Mouse (Mus musculus) right cerebral cortex, adult 18-20 months (tissue): ENCODE measurements around the gene Gm42906.

ENCODE experiments used
- DNase-seq: peaks from one replicate; pipeline ENCODE4 v3.0.0; 2022; ENCODE audit warnings: mixed read lengths

Gm42906 gene

DNA sequence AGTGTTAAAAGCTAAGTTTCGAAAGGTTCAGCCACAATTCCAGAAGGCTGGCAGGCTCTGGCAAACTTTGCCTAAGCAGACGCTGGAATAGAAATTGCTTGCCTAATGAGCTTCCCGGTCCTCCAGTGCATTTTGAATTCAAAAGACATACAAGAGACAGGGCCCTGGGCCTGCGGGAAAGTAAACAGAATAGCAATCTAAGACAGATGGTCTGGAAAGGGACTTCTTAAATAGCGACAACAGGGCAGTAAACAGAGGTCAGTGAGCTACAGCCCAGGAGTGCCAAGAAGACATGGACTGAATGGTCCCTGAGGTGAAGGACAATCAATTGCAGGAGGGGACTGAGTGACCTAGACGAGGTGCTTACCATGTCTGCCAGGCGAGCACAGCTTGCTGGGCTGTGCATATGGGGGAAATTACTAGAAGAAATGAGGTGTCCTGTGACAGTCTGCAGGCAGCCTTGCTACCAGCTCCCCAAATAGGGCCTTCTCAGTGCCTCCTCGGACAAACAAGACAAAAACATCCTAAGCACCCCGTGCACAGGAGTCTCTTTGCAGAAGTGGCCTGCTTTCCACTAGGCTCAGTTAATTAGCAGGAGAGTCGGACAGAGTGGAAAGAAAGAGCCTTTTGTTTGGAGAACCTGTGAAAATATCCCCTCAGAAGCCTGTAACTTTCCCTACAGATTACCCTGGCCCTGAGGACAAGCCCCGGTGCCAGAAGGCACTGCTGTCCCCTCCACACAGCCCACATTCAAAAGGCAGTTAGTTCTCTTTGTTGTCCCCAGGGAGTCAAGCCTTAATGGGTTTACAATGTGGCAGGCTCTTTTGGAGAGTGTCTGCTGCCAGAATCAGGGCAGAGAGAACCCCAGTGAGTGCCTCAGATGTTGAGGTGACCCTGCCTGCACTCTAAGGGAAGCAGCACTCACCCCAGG is 285.0 kb downstream of the Gm42906 start:
- DNase-seq = peak; percentile 11

DNA sequence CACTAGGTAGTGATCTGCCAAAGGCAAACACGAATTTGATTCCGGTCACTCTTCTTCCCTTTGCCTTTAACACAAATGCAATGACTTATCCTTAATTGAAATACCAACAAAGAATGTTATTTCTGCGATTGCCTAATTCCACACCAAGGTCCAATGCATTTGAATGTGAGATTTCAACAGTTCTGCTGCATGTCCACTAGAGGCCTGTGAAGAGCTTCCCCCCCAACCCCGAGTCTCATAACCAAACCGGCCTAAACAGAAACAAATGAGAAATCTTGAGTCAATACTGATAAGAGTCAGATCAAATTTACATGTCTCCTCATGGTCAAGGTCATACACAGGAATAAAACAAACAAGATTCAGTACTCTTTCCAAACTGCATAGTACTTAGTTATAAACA is 285.7 kb downstream of the Gm42906 start:
- DNase-seq = peak; percentile 19

- no peak for DNase-seq
These were observed 290.1 kb downstream of the Gm42906 start for GRCm38 (mm10) chr5:151137901-151138300.

- DNase-seq = peak; percentile 13
These were observed 290.7 kb downstream of the Gm42906 start for GRCm38 (mm10) chr5:151137311-151137710.

DNA sequence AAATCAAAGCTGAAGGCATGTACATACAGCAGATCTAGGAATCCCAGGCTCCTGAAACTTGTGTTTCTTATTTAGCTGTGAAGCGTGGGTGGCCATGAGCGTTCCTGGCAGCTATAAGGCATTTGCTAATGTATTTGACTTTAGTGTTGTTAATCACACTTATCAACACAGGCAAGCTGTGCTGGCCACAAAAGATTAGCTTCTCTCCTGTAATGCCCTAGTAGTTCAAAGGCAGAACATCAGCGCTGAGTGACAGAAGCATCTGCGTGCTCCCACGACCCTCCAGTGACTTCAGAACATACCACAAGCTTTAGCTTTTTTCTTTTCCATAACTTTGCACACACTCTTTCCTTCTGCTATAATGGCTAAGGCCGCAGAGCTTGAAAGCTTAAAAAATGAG is 292.0 kb downstream of the Gm42906 start:
- DNase-seq = peak; percentile 32

GRCm38 (mm10) chr5:151135078-151135826 is 292.7 kb downstream of the Gm42906 start:
- no peak for DNase-seq

GRCm38 (mm10) chr5:151134202-151134601 is 293.8 kb downstream of the Gm42906 start:
- no peak for DNase-seq

DNA sequence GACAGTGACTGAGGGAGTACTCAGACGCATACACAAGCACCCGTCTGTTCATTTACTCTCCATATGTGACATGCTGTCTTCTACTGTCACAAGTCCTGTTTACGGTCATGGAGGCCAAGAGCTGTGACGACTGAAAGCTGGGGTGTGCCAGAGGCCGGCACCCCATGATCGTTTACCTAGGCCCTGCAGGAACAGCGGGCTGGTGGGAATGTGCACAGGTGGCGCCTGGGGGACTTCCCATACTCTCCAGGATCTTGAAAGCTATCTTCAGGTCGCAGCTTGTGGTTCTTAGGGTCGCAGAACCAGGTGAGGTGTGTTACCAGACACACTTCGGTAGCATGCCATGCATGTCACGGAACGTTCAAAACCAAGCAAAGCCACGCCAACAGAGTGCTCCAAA is 294.2 kb downstream of the Gm42906 start:
- DNase-seq = no peak

DNA sequence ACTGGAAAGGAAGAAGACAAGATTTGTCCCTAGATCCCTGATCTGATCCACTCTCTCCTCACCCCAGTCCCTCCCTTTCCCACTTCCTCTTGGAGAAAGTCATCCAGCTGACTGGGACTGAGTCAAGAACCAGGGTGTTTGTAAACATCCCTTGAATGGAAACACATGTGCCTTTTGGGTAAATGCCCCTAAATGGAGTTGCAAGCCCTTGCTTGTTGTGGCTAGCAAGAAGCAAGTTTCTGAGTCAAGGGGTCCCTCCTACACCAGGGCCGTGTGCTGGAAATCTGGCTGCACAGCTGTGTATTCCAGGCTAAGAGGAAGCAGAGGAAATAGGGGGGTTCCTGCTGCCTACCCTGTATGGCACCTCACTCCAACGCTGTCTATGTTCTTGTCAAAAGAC is 298.2 kb downstream of the Gm42906 start:
- DNase-seq = no peak

GRCm38 (mm10) chr5:151127298-151127717 is 300.7 kb downstream of the Gm42906 start:
- no peak for DNase-seq

DNA sequence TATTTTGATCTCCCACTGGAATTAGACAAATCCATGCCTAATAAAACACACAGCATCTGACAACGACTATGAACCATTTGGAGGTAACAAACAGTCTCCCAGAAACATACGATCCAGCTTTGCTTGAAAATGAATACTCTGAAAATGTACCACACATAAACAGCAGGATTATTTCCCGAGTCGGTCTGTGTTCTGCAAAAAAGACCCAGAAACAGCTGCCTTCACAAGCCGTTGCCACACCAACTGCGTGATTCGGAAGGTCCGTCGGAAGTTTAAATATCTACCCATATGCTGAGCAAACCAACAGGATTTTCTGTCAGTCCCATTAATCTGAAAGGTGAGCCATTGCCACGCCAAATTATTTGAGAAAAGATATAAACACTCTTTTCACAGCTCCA is 301.4 kb downstream of the Gm42906 start:
- DNase-seq = no peak

DNA sequence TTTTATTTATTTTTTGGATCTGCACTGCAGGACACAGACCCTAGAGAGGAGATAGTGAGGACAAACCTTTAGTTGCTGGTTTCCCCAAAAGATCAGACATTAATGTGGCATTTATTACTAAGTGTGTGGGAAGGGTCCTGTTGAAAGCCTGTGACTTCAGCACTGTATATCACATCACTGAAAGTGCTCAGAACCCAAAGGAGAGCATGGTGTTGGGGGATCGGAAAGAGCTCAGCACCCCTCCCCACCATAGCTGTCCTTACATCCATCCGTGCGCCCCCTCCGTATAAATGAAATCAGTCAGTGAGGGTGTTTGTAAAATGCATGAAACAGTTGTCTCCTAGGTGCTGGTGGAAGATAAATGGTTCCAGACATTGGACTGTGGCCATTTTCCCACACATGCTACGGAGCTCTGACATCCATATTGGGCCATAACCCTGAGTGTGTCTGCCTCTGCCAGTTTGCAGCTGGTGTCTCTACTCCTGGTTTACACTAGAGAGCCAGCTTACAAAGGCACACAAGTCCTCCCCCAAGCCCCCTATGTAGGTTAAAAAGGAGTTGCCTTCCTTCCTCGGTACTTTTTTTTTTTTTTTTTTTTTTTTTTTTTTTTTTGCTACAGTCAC is 301.9 kb downstream of the Gm42906 start:
- no peak for DNase-seq

DNA sequence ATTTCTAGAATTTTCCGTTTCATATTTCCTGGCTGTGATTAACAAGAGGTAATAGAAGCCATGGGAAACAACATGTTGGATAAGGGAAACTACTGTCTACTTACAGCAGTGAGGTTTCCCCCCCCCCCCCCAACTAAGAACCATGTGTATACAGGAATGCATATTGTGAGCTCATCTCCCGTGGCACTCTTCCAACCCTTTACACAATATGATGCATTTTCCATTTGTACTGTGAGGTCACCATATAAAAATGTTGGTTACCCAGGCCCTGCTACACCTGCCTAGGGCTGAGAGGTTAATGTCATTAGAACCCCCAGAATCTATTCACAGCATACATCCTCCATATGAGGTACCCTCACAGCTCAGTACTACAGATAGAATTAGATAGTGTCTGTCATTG is 310.1 kb downstream of the Gm42906 start:
- no peak for DNase-seq

DNA sequence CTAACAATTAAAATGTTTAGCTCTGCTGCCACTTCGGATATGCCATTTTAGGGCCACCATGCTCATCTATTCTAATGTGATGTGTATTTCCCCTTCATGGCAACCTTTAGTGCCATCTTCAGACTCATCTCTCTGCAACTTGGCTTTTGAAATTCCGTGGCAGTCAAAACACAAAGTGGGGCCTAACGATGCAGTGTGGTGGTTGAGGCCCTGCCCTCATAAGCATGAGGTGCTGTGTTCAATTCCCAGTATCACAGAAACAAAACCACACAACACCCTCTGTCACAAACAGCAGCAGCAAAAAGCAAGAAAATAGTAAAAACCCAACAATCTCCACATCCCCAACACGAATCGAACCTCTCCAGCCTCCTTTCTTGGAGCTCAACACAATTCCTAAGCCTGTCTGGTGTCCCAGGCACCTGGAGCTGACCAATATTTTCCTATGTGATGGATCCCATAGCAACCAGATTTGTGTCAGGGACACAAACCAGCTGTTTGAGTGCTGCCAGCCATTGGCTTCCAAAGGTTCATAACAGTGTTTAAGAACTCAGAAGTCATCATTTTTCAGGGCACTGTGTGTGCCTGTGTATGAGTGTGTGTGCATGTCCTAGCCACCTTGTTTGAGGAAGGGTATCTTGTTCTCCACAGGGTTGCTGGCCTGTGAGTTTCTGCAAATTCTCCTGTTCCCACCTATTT is 311.6 kb downstream of the Gm42906 start:
- no peak for DNase-seq

DNA sequence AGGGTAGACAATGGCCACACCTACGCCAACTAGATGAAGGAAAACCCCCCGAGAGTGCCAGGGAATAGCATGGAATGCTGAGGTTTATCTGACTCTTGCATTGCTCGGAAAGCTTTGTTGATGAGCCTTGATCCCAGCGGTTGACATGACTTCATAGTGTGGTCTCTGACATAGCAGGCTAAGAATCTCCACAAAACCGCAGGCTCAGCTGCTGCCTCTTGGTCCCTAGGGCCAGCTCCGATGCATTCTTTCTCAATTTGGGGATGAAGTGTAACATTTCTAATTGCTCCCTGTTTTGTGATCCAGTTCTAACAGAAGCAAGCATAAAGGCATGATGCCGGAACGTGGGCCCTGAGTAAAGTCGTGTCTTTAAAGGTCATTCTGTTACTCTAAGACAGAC is 315.2 kb downstream of the Gm42906 start:
- no peak for DNase-seq

DNA sequence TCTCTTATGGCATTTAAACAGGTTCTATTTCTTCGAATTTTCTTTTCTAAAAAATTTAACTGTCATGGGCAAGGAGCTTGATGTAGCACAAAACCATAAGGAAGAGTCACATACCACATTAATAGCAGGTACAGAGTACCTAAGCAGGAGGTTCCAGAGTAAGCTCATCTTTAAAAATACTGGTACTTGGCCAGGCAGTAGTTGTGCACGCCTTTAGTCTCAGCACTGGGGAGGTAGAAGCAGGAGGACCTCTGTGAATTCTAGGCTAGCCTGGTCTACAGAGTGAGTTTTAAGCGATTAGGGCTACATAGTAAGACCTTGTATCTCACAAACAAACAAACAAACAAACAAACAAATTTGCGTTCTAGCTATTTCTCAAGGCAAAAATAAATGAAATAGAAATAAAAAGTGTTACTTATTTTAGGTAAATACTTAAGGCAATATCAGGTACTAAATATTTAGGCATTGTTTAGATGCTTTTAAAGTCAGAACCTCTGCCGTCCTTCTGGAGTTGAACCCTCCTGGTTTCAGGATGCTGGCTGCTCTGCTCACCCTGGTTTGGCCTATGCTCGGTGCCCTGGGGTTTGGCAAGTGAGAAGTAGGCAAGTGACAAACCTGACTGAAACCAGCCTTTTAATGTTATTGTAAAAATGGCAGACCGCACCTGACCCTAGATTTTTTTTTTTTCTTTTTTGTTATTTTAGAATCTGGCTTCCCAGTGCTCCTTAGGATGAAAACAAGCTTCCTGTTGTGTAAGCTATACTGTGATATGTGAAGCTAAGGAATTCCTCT is 316.7 kb downstream of the Gm42906 start:
- DNase-seq = no peak

- DNase-seq = peak; percentile 68
These were observed 317.5 kb downstream of the Gm42906 start for GRCm38 (mm10) chr5:151110461-151110908.

DNA sequence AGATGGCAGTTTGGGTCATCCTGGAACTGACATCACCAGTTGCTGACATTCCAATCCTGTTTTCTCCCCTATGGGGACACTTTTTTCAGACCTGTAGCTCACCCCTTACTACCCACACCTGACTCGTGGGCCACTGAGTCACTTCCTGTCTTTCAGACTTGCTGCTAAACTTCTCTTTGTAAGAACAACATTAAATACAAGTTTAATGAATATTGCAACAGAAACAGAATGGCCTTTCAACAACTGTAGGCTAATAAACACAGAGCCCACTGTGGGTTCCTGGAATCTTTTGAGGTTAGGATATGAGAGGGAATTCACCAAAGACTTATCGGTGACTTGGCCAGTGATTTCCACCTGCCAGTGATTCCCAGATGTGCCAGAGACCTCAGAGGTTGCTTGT is 318.1 kb downstream of the Gm42906 start:
- no peak for DNase-seq

DNA sequence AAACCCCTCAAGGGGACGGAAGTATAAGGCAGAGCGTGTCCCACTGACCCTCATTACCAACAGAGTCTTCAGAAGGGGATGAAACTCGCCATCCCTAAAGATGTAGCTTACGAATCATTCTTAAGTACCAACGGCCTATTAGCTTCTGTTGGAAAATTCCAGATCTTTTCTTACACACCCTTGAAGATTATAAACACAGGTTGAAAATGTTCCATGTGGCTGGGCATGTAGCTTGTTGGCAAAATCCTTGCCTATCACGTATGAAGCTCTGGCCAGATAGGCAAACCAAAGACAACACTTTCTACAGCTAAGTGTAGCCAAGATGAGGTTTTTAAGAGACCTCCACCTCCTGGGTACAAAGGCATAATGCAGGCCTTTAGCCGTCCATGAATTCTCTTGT is 319.0 kb downstream of the Gm42906 start:
- no peak for DNase-seq

GRCm38 (mm10) chr5:151108291-151108897 is 319.6 kb downstream of the Gm42906 start:
- DNase-seq = no peak

DNA sequence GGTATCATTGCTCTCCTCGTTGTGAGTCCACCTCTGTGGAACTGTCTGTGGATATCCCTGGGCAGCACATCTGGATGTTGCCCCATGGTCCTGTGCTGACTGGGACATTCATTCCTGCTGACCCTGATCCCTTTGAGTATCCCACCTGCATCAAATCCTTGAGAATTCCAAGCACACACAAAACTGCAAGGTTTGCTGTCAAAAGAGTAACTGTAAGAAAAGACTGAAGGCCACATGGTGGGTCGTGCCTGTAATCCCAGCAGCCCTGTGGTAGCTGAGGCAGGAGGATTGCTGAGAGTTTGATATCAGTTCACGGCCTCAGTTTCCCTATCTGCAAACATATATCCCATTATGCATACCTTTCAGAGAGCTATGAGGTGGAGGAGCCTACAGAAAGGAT is 321.1 kb downstream of the Gm42906 start:
- no peak for DNase-seq
